Mouse (Mus musculus) monocyte, adult 5-6 weeks (primary cell): ENCODE measurements around the gene Slc4a4. TPM values are rescaled to one million over a fixed set of nuclear protein-coding genes. Genes with fewer than 3 reads are reported as not detected.

Experiments
- ATAC-seq: fragments of 153-309, 156-312 bp; replicated peaks from 2 replicates; pipeline ENCODE4 v1.8.0; 2017; ENCODE audit warnings: mild to moderate bottlenecking; ENCODE audit not compliant: low TSS enrichment, insufficient number of reproducible peaks, severe bottlenecking, poor library complexity, low FRiP score
- total RNA-seq: library from RNA; stranded (forward); fragments of 200-1000, 200-491, 200-594 nt; gene quantifications from 3 replicates; pipeline ENCODE4 v1.2.3, GENCODE M21; 2017

The Slc4a4 gene
- total RNA-seq, 1 experiment from 2014 or later: not detected

DNA sequence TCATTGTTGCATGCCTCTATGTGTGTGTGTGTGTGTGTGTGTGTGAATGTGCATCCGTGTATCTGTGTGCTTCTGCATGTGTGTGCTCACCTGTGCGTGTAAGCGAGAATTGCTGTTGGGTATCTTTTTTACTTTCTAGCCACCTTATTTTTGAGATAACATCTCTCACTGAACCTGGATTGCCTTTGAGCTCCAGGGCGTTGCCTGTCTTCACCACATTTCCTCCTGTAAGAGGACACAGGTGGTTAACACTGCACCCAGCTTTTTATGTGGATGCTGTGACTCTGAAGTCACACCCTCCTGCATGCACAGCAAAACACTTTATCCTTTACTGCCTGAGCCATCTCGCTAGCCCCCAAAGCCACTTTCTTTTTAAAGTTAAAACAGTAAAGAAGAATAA, 158.2 kb downstream of the Slc4a4 start:
- no peak for ATAC-seq

DNA sequence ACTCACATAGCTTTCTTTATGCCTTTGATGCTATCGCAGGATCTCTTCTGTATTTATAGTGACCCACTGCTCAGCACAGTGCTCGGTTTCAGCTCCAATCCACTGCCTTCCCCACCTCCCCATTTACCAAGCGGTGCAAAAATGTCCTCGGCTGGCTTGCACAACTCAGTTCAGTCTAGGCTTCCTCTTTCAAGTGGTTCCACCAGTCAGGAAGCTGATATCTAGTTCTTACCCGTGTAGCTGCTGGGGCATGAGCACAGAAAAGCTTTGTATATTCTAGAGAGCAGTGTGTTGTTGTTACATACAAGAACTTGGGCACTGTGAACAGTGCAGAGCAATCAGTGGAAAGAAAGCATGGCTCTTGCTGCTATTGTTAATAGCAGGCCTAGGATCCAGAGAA, 165.0 kb downstream of the Slc4a4 start:
- no peak for ATAC-seq

DNA sequence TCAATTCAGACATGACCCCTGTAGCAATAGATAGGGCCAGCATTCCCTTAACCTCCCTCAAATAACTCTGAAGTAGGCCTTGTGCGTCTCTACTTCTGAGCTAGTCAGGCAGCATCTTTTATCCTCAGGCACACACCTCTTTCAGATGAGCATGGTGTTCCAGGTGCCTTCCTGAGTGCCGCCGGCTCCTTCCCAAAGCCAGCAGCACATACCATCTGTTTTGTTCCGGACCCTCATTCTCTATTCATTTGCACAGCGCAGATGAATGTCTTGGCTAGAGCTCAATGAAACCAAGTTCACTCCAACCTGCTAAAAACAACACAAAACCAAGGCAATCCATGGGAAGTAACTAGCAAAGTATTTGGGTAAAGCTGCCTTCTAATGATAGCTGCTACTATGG, 165.6 kb downstream of the Slc4a4 start:
- no peak for ATAC-seq

- no peak for ATAC-seq
Measured at GRCm38 (mm10) chr5:89055656-89056055, 169.0 kb downstream of the Slc4a4 start.

DNA sequence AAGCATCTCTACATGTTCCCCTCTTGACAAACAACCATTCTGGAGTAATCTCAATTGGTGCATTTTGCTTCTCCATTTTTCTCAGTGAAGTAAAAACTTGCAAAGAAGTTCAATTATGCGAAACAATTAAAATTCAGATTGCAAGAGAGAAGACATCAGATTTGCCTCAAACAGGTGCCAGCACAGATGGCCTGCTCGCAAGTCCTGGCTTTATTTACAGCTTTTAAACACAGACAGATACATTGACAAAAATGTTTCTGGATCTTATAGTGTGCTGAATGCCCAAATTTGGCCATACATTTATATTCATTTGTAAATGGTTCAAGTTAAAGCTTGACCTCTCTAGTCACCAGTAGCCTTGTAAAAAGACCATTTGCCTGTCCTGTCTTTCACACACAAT, 169.8 kb downstream of the Slc4a4 start:
- no peak for ATAC-seq

- ATAC-seq: no peak
Measured at GRCm38 (mm10) chr5:89061097-89061496, 174.5 kb downstream of the Slc4a4 start.

GRCm38 (mm10) chr5:89062286-89062685, 175.7 kb downstream of the Slc4a4 start:
- no peak for ATAC-seq

DNA sequence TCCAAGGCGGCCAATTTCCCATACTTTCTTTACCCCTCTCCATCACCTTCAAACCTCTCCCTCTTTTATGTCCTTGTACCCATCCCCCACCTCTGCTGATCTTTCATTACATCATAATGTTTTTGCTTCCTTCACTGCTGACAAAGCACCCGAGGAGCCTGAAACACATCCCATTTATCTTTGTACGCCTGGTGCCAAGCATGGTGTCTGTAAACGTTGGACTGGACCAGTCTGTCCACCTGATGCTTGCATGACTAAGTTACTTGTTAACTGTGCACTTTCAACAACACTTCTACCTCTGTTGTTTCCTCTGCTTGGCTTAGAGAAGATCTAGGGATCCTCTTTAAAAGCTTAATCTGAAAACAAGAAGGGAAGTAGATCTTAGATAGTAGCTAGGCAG, 180.5 kb downstream of the Slc4a4 start:
- no peak for ATAC-seq

DNA sequence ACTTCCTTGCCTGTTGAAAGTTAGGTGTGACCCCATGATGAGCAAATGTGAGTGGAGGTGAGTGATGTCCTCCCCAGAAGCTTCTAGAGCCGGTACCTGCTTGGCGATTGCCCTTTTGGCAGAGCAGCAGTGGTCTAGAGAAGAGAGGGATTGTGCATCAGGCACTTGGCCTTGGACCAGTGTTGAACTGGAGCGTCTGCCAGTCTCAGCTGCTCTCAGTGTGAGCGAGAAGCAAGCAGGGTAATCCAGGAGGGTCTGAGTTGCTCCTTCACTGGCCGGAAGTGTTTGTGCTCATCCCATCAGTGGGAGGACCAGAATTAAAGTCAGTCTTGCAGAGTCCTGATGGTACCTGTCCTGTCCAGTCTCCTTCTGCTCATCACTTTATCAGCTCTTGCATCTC, 181.5 kb downstream of the Slc4a4 start:
- no peak for ATAC-seq

DNA sequence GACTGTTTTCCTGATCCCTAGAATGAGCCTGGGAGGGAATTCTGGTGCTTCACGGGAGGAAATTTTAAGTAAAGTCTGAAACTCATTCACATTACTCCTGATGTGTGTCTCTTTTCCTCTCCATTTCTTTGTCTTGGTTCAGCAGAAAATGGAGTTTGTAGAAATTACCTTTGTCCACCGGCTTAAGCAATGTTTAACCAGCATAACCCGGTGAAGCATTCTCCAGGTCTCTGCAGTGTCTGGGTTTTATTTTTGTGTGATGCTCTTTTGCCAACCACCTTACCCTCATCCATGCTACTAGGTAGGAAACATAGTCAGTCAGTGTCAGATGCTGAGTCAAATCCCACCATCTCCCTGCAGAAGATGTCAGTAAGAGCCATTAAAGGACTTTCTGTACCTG, 183.4 kb downstream of the Slc4a4 start:
- no peak for ATAC-seq

DNA sequence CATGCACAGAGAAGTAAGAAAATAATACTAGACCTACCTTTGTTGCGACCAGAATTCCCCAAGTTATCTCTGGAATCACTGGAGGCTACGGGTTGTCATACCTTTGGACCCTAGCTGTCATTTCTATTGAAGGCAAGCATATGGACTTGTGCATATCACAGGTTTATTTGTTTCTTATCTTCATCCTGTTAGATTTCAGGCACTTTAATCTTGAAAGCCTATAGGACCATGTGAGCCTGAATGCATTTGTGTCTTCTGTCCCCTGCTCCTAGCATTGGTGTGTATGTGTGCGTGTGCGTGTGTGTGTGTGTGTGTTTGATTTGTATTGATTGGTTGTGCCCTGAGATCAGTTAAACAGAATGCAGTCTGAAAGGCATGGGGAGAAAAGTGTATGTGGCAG, 185.3 kb downstream of the Slc4a4 start:
- ATAC-seq: no peak

DNA sequence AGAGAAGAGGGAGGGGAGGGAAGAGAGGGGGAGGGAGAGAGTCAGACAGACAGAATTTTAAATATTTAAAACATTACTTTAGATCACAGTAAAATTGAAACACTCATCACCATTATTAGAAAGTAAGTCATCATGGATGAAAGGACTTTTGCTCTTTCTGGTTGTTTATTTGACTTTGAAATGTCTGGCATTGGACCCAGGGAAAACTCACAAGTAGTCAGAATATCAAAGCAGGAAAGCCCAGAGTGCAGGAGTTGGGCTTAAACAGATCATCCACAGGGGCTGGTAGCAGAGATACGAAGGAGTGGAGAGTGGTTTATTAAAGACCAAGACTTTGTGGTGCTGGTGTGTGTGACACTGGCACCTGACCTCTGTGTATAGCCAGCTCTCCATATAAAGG, 191.1 kb downstream of the Slc4a4 start:
- ATAC-seq: no peak

GRCm38 (mm10) chr5:89083476-89083875, 196.9 kb downstream of the Slc4a4 start:
- no peak for ATAC-seq

DNA sequence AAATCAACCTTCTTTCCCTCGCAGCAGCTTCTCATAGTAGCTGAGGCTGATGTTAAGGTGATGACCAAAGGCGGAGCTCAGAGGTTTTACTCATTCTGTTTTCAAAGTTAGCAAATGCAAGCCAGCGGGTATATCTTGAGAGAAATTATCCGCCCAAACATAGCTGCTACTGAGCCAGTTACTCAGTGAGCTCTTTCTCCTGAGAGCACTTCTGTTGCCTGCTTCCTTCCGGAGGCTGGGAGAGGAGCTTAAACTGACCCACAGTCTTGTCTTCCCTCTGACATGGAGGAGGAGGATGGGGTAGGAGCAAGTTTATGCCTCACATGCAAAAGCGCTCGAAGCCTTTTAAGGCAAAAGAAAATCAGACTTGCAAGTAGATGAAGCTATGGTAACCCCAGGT, 201.3 kb downstream of the Slc4a4 start:
- no peak for ATAC-seq

GRCm38 (mm10) chr5:89088462-89088861, 201.8 kb downstream of the Slc4a4 start:
- no peak for ATAC-seq

DNA sequence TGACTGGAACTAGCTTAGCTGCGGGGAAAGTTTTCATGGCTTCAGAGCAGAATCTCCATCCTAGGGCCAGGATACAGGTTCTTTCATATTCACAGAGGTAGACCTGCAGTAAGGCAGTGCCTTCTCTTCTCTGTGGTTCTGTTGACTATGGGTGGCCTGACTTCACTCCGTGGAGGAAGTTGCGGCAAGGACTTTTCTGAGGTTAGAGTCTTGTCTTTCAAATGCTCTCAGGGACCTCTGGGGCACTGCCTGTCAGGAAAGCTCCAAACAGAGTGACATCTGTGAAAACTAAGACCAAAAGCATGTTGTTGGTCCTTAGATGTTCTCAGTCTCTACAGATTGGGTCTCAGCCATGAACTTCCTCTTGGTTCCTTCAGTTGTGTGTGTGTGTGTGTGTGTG, 203.5 kb downstream of the Slc4a4 start:
- ATAC-seq: no peak

- no peak for ATAC-seq
Measured at GRCm38 (mm10) chr5:89096371-89096770, 209.8 kb downstream of the Slc4a4 start.

DNA sequence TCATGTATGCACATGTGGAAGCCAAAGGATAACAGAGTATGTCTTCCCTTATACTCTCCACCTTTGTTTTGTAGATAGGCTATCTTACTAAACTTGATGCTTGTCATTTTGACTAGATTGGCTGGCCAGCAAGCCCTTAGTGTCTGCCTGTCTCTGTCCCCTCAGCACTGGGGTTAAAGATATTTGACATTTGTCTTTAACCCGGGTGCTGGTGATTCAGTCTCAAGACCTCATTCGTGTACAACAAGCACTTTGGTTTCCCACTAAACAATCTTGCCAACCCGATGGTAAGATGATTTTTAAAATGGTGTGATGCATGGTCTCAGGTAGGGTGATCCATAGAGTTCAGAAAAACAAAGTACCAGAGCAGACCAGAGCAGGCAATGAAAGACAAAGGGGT, 210.7 kb downstream of the Slc4a4 start:
- no peak for ATAC-seq

GRCm38 (mm10) chr5:89098121-89098520, 211.5 kb downstream of the Slc4a4 start:
- no peak for ATAC-seq

- no peak for ATAC-seq
Measured at GRCm38 (mm10) chr5:89099886-89100285, 213.3 kb downstream of the Slc4a4 start.

- no peak for ATAC-seq
Measured at GRCm38 (mm10) chr5:89102560-89102959, 215.9 kb downstream of the Slc4a4 start.

- ATAC-seq: no peak
Measured at GRCm38 (mm10) chr5:89105346-89105745, 218.7 kb downstream of the Slc4a4 start.
